Mouse (Mus musculus) cerebral cortex, adult 2 months (tissue): Measurements from ENCODE around the gene Tex33.

Source experiments
- WGBS: fragments of 180-500 bp; shearing (Covaris S2); methylation state at CpG from one replicate; pipeline ENCODE4 v1.1.7; 2018; 5-methylcytosine and 5-hydroxymethylcytosine counted together

Gene Tex33

GRCm38 (mm10) chr15:78374204-78374603, 21.5 kb downstream of the Tex33 start:
- WGBS: 22% methylated on average over 3 of the region's 3 CpGs

- WGBS: 66% methylated on average over 3 of the region's 3 CpGs
Observed at GRCm38 (mm10) chr15:78372796-78373195, 22.9 kb downstream of the Tex33 start.

GRCm38 (mm10) chr15:78369641-78370040, 26.1 kb downstream of the Tex33 start:
- 52% methylated on average over 1 of the region's 1 CpGs for WGBS

DNA sequence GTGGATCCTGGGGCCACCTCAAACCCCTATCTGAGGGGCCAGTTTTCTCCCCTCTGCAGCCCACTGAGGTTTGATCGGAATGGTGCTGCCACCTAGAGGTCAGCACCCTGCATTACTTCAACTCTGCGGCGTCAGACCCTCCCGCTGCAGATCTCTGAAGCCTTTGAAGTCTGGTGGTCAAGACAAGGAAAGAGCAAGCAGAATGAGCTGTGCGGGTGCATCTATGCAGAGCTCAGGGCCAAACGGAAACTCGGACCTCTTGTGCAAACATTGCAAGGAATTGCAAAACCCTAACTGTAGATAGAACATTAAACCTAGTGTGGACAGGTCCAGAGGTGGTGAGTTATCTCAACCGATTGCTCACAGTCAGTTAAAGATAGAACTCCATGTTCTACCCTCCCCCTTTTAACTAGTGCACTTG, 26.8 kb downstream of the Tex33 start:
- WGBS: 16% methylated on average over 8 of the region's 8 CpGs

DNA sequence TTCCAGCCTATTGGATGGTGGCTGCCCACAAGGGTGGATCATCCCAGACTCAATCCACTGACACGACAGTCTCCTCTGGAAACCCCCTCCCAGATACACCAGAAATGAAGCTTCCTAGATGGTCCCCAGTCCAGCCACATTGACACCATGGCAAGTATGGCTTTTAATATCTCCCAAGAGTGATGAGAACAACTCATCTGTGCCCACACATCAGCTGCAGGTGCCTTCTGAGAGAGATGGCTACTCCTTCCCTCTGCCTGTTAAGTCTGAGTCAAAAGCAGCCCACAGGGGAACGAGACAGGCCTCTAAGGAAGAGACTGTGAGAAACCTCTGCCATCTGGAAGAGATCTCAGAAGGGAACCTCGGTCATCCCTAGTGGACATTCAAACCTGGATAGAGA, 27.9 kb downstream of the Tex33 start:
- 59% methylated on average over 3 of the region's 3 CpGs for WGBS

DNA sequence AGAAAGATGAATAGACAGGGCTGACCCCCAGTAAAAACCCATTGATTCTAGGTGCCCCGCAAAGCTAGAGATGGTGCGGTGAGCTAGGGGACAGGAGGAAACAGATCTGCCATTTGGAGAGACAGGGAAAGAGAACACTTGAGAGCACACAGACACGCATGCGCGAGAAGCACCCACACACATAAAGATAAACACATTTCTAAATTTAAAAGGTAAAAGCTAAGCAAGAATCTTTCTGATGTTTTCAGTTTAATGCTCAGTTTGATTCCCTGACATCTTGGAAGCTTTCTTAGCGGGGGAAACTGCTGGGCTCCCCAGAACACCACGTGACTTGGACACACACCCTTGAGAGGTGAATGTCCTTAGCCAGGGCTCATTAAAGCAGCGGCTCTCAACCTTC, 28.8 kb downstream of the Tex33 start:
- WGBS: 51% methylated on average over 8 of the region's 8 CpGs

GRCm38 (mm10) chr15:78365916-78366315, 29.8 kb downstream of the Tex33 start:
- 91% methylated on average over 2 of the region's 2 CpGs for WGBS

- whole genome bisulfite sequencing: 84% methylated on average over 5 of the region's 5 CpGs
Observed at GRCm38 (mm10) chr15:78355548-78355947, 40.2 kb downstream of the Tex33 start.

GRCm38 (mm10) chr15:78354958-78355357, 40.8 kb downstream of the Tex33 start:
- WGBS: 0% methylated on average over 1 of the region's 1 CpGs

DNA sequence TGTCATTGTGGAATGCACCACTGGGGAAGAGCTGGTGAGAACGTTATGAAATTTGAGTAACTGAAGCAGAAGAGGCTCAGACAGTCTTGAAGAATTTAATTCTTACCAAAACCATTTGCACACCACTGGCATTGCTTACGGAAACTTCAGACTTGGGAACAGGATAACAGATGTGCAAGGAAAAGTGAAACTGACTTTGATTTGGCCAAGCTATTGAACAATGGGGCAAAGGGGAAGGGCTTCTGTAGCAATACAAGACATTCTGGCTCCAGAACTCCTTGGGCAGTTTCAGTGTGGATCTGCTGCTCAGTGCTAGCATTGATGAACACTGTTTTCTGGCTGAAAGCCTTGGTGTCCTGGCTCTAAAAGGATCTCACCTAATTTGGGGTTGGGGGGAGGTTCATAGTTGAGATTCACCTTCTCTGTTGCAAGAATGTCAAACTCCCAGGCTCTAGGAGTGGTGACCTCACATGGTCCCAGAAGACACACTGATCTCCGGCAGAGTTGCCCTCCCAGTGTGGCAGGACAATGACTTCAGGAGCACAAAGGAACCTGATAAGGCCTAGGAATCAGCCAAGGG, 44.0 kb downstream of the Tex33 start:
- WGBS: 71% methylated on average over 3 of the region's 3 CpGs

- 93% methylated on average over 3 of the region's 3 CpGs for WGBS
Observed at GRCm38 (mm10) chr15:78344567-78344966, 51.1 kb downstream of the Tex33 start.

DNA sequence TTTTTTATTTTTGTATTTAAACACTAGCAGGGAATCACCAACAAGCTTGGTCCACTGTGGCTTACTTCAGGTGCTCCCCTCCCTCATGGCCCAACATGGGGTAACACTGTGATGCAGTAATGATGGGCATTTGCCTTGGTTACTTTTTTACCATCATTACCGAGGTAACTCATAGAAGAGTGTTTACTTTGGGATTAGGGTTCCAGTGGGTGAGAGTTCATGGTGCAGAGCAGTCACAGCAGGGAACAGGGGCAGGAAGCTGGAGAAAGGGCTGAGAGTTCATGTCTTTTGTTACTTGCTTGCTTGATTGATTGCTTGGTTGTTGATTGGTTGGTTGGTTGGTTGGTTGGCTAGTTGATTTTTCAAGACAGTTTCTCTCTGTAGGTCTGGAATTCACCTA, 52.0 kb downstream of the Tex33 start:
- 50% methylated on average over 1 of the region's 1 CpGs for WGBS

- WGBS: 81% methylated on average over 7 of the region's 7 CpGs
Observed at GRCm38 (mm10) chr15:78340919-78341318, 54.8 kb downstream of the Tex33 start.

- WGBS: 35% methylated on average over 7 of the region's 7 CpGs
Observed at GRCm38 (mm10) chr15:78339627-78340423, 55.9 kb downstream of the Tex33 start.

DNA sequence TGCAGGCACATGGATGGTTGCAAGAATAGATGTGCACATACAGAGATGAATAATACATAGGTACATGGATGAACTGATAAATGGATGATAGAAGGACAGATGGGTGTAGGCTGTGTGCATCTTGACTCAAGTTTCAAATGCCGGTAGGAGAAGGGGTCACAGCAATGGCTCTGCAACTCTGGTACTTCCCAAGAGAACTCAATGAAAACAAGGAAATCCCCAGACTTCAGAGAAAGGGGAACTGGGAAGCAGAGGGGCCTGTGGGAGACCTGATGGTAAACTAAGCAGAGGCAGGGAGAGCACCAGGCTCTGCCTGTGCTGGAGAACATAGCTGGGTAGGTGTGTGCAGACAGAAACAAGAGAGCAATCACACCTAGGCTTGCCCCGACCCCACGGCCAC, 61.3 kb downstream of the Tex33 start:
- 84% methylated on average over 3 of the region's 3 CpGs for WGBS

GRCm38 (mm10) chr15:78332981-78333380, 62.7 kb downstream of the Tex33 start:
- 81% methylated on average over 6 of the region's 6 CpGs for WGBS

DNA sequence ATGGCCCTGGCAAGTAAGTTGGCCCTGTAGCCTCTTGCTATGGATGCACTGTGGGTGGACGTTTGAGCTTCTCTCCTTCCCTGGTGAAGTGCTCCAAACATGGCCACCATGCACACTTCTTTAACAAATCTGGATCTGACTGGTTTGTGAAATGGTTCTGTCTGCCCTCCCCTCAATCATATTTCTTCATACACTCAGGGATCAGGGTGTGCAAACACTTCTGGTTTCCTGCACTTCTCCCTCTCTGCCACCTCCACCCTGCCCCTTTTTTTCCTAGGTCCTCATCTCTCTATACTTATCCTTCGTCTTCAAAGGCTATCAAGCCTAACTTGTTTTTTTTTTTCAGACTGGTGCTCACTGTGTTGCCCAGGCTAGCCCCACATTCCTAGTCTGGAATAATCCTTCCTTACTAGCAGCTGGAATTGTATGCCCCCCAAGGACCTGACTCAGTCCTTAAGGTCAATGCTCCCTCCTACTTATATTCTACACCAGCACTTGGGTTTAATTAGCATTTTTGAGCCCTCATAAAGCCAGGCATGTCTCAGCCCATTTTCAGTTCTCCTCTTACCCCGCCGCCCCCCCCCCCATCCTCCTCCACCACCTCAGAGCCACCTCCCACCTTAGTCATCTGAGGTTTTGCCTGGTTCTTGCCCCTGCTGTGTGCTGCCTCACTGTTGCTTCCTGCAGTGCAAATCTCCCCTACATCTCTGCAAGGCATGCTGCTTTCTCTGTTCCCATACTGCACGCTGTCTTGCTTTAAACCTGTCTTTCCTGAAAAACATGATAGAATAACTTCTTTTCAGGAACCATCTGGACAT, 64.0 kb downstream of the Tex33 start:
- 81% methylated on average over 5 of the region's 5 CpGs for WGBS

GRCm38 (mm10) chr15:78330706-78331105, 65.0 kb downstream of the Tex33 start:
- WGBS: 92% methylated on average over 4 of the region's 4 CpGs

GRCm38 (mm10) chr15:78329972-78330371, 65.7 kb downstream of the Tex33 start:
- WGBS: 90% methylated on average over 6 of the region's 6 CpGs

DNA sequence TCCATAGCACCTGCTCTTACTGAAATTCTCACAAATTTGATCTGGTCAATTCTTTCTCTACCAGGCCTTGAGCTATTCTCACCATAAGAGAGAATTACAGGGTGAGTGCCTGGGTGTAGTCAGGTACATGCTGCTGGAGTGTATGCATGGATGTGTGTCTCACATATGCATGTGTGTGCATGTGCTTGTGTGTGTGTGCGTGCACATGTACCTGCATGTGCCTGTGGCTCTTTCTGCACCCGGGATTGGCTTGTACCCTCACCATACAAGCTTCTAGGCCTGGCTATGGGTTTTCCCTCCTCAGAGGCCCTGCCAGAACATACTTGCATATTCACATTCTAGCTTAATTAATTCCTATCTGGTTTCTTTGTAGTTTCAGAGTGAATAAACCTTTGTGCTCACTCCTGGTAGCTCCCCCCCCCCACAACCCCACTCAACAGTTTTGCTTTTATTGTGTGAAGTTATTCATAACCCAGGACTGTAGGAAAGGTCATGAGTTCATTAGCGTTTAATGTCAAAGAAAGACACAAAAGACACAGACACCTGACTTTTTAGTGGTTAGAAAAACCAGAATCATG, 67.1 kb downstream of the Tex33 start:
- WGBS: 79% methylated on average over 3 of the region's 3 CpGs
